Mouse (Mus musculus): ENCODE measurements around the gene Lalba. TPM values are rescaled to one million over a fixed set of nuclear protein-coding genes. Genes with fewer than 3 reads are reported as not detected.

The Lalba gene
- not detected for total RNA-seq (2023)

GRCm38 (mm10) chr15:98482701-98483100, at the start of gene Lalba:
Gene Lalba, minus strand, starts transcription at chr15:98482721.

GRCm38 (mm10) chr15:98492102-98492501, 9.6 kb upstream of the Lalba start, which contains the start of gene Olfr279:
Gene Olfr279, plus strand, starts transcription at chr15:98492402.

GRCm38 (mm10) chr15:98469596-98469995, 12.9 kb downstream of the Lalba start, which contains the start of gene OR5BS1P:
Gene OR5BS1P, plus strand, starts transcription at chr15:98469896.

GRCm38 (mm10) chr15:98452288-98452687, 30.2 kb downstream of the Lalba start, which contains the start of gene Olfr281:
Gene Olfr281, plus strand, starts transcription at chr15:98452588.

GRCm38 (mm10) chr15:98430925-98431324, 51.6 kb downstream of the Lalba start, which contains the start of gene Olfr282:
Gene Olfr282, plus strand, starts transcription at chr15:98431225.

Other genes starting within 250 kb of the Lalba start
- gene Olfr286, start 248.3 kb downstream of the Lalba start, total RNA-seq (2023), result not detected
- not detected for gene H1fnt, start 225.4 kb downstream of the Lalba start, total RNA-seq (2023)
- not detected for gene Zfp641, start 186.6 kb downstream of the Lalba start, total RNA-seq (2023)
- not detected for gene Olfr285, start 165.4 kb downstream of the Lalba start, total RNA-seq (2023)
- gene Olfr284, start 141.7 kb downstream of the Lalba start, total RNA-seq (2023), result not detected
- not detected for gene Olfr283, start 101.8 kb downstream of the Lalba start, total RNA-seq (2023)
- not detected for gene Olfr282, start 51.5 kb downstream of the Lalba start, total RNA-seq (2023)
- not detected for gene Olfr281, start 30.1 kb downstream of the Lalba start, total RNA-seq (2023)
- not detected for gene OR5BS1P, start 12.8 kb downstream of the Lalba start, total RNA-seq (2023)
- not detected for gene Olfr279, start 9.7 kb upstream of the Lalba start, total RNA-seq (2023)
- 49.4 TPM for gene Kansl2, start 51.5 kb upstream of the Lalba start, total RNA-seq (2023)
- gene Ccnt1, start 88.2 kb upstream of the Lalba start, total RNA-seq (2023), result 167 TPM
- not detected for gene 4930415O20Rik, start 88.3 kb upstream of the Lalba start, total RNA-seq (2023)
- 37.8 TPM for gene Adcy6, start 127.4 kb upstream of the Lalba start, total RNA-seq (2023)
- 1.5 TPM for gene Cacnb3, start 148.1 kb upstream of the Lalba start, total RNA-seq (2023)
- 148 TPM for gene Ddx23, start 180.2 kb upstream of the Lalba start, total RNA-seq (2023)
- 1.2 TPM for gene Rnd1, start 194.7 kb upstream of the Lalba start, total RNA-seq (2023)
- gene Ccdc65, start 225.5 kb upstream of the Lalba start, total RNA-seq (2023), result not detected
- 4.2 TPM for gene Fkbp11, start 245.5 kb upstream of the Lalba start, total RNA-seq (2023)

All from CD4-positive naive resting alpha-beta T cell, adult 76 days (primary cell).